In genomic region chr14:73271807-73272206, GRCm38 (mm10) we compare ENCODE assay signal across 24 mouse cellular contexts. TPM values are rescaled to one million over a fixed set of nuclear protein-coding genes. Genes with fewer than 3 reads are reported as not detected.
A peak's percentile ranks its signal among the peaks of the same experiment; 100 is the strongest.
DNase-seq lines count a peak whose midpoint lies in the region; ATAC-seq and TF ChIP-seq lines count a peak whose summit lies in the region.
"Had no signal": no experiment of that assay in that cellular context is flagged by ENCODE, and none has a peak within 500 bp of the region (broad histone marks: within the 10 kb centered on the region; RNA-seq: fewer than 3 reads in every experiment).

No protein-coding gene starts in this region.

- H3K4me2 ChIP-seq in forebrain, embryonic 13.5 days: no peak overlapping the region
- H3K4me2 ChIP-seq in forebrain, embryonic 16.5 days (ENCODE audit: low read length): no peak overlapping the region
- H3K4me2 ChIP-seq in hindbrain, embryonic 11.5 days (replicated peaks; ENCODE audit: low read depth, low read length): no peak overlapping the region
- H3K4me2 ChIP-seq in hindbrain, embryonic 16.5 days (ENCODE audit: low read length): no peak overlapping the region
- H3K4me2 ChIP-seq in midbrain, embryonic 14.5 days (ENCODE audit: low read length): no peak overlapping the region
- H3K4me2 ChIP-seq in midbrain, postnatal 0 days (ENCODE audit: low read depth, low read length, poor library complexity, severe bottlenecking): no peak overlapping the region
- H3K4me2 ChIP-seq: embryonic facial prominence, embryonic 15.5 days; hindbrain, embryonic 13.5 days; intestine, embryonic 15.5 days had no signal

- ATAC-seq in forebrain, embryonic 13.5 days: no peak
- ATAC-seq in forebrain, embryonic 16.5 days: no peak
- no peak for ATAC-seq in hindbrain, embryonic 11.5 days (ENCODE audit: low FRiP score)
- no peak for ATAC-seq in hindbrain, embryonic 16.5 days
- ATAC-seq in midbrain, embryonic 14.5 days (ENCODE audit: low FRiP score, low TSS enrichment): no peak
- ATAC-seq in midbrain, postnatal 0 days (ENCODE audit: low FRiP score): no peak
- ATAC-seq: intestine, embryonic 15.5 days had no signal

- H3K9me3 ChIP-seq in forebrain, embryonic 13.5 days (replicated peaks): no peaks in the 10 kb centered on the region
- no peaks in the 10 kb centered on the region for H3K9me3 ChIP-seq in forebrain, embryonic 16.5 days (ENCODE audit: control insufficient read depth, low read length)
- H3K9me3 ChIP-seq in hindbrain, embryonic 11.5 days (ENCODE audit: control insufficient read depth, low read length): no peaks in the 10 kb centered on the region
- no peaks in the 10 kb centered on the region for H3K9me3 ChIP-seq in hindbrain, embryonic 16.5 days (ENCODE audit: control insufficient read depth, low read length)
- H3K9me3 ChIP-seq in midbrain, embryonic 14.5 days (ENCODE audit: control insufficient read depth, low read length): no peaks in the 10 kb centered on the region
- H3K9me3 ChIP-seq in midbrain, postnatal 0 days (ENCODE audit: low read length): no peaks in the 10 kb centered on the region
- H3K9me3 ChIP-seq: embryonic facial prominence, embryonic 15.5 days; heart, embryonic 10.5 days; hindbrain, embryonic 13.5 days; intestine, embryonic 15.5 days had no signal

- peaks cover 4% of the 10 kb centered on the region; the same call in 1 of the 2 replicates for H3K36me3 ChIP-seq in forebrain, embryonic 13.5 days (ENCODE audit: poor library complexity, severe bottlenecking)
- peaks cover 2% of the 10 kb centered on the region; the same call in 1 of the 2 replicates for H3K36me3 ChIP-seq in forebrain, embryonic 16.5 days (ENCODE audit: control insufficient read depth, insufficient read depth)
- H3K36me3 ChIP-seq in hindbrain, embryonic 11.5 days (ENCODE audit: control insufficient read depth, insufficient read depth, low read length): no peaks in the 10 kb centered on the region
- H3K36me3 ChIP-seq in hindbrain, embryonic 16.5 days (ENCODE audit: control insufficient read depth, insufficient read depth, low read length): peaks cover 3% of the 10 kb centered on the region; the same call in 1 of the 2 replicates
- peaks cover 6% of the 10 kb centered on the region; the same call in 1 of the 2 replicates for H3K36me3 ChIP-seq in midbrain, embryonic 14.5 days (ENCODE audit: control insufficient read depth, insufficient read depth, low read length)
- H3K36me3 ChIP-seq in midbrain, postnatal 0 days (ENCODE audit: insufficient read depth, low read length): no peaks in the 10 kb centered on the region
- H3K36me3 ChIP-seq in kidney, adult 2 months (ENCODE audit: control insufficient read depth, insufficient read depth, low read length): peaks cover 1% of the 10 kb centered on the region; the same call in 1 of the 2 replicates
- H3K36me3 ChIP-seq: embryonic facial prominence, embryonic 15.5 days; heart, embryonic 10.5 days; intestine, embryonic 15.5 days had no signal

- H3K4me3 ChIP-seq in forebrain, embryonic 13.5 days: no peak overlapping the region
- H3K4me3 ChIP-seq in forebrain, embryonic 16.5 days (replicated peaks; ENCODE audit: low read length): no peak overlapping the region
- H3K4me3 ChIP-seq in hindbrain, embryonic 11.5 days (ENCODE audit: low read depth, low read length): no peak overlapping the region
- no peak overlapping the region for H3K4me3 ChIP-seq in hindbrain, embryonic 16.5 days (ENCODE audit: low read length)
- no peak overlapping the region for H3K4me3 ChIP-seq in midbrain, embryonic 14.5 days (replicated peaks; ENCODE audit: low read depth, low read length)
- H3K4me3 ChIP-seq in midbrain, postnatal 0 days (ENCODE audit: low read depth, low read length): no peak overlapping the region
- H3K4me3 ChIP-seq in kidney, adult 2 months (ENCODE audit: insufficient read depth, low read depth, low read length): no peak overlapping the region
- H3K4me3 ChIP-seq: embryonic facial prominence, embryonic 15.5 days; erythroblast, embryonic 14.5 days; heart, embryonic 10.5 days; hindbrain, embryonic 13.5 days; intestine, embryonic 15.5 days had no signal

- no peak overlapping the region for H3K9ac ChIP-seq in forebrain, embryonic 13.5 days
- no peak overlapping the region for H3K9ac ChIP-seq in forebrain, embryonic 16.5 days (replicated peaks; ENCODE audit: low read depth, low read length)
- H3K9ac ChIP-seq in hindbrain, embryonic 11.5 days (ENCODE audit: low read depth, low read length): no peak overlapping the region
- no peak overlapping the region for H3K9ac ChIP-seq in hindbrain, embryonic 16.5 days (ENCODE audit: low read depth, low read length)
- H3K9ac ChIP-seq in midbrain, embryonic 14.5 days (replicated peaks; ENCODE audit: low read length): no peak overlapping the region
- no peak overlapping the region for H3K9ac ChIP-seq in midbrain, postnatal 0 days (replicated peaks; ENCODE audit: low read length, poor library complexity, severe bottlenecking)
- H3K9ac ChIP-seq: embryonic facial prominence, embryonic 15.5 days; hindbrain, embryonic 13.5 days; intestine, embryonic 15.5 days had no signal

- DNase-seq in hindbrain, embryonic 11.5 days (ENCODE audit: low spot score): peak; percentile 29
- DNase-seq in midbrain, embryonic 14.5 days: peak; percentile 26
- no peak for DNase-seq in midbrain, postnatal 0 days (ENCODE audit: low spot score)
- DNase-seq in embryo, embryonic 11 days: peak; percentile 26
- DNase-seq in kidney, adult 2 months: no peak
- DNase-seq: adrenal gland, adult 2 months; adrenal gland, postnatal 25 days; cerebellum, adult 11 months; cerebellum, adult 8-10 months; cerebellum, postnatal 14 days; gastrocnemius, postnatal 10 days; heart, adult 18-20 months; heart, postnatal 10 days; heart, postnatal 4 days; kidney, adult 18-20 months had no signal

- H3K27ac ChIP-seq in forebrain, embryonic 13.5 days: peak overlapping the region; percentile 44; the same call in 1 of the 2 replicates
- no peak overlapping the region for H3K27ac ChIP-seq in forebrain, embryonic 16.5 days (ENCODE audit: low read length)
- no peak overlapping the region for H3K27ac ChIP-seq in hindbrain, embryonic 11.5 days (ENCODE audit: low read depth, low read length)
- no peak overlapping the region for H3K27ac ChIP-seq in hindbrain, embryonic 16.5 days (ENCODE audit: low read depth, low read length)
- no peak overlapping the region for H3K27ac ChIP-seq in midbrain, embryonic 14.5 days (replicated peaks; ENCODE audit: low read depth, low read length)
- H3K27ac ChIP-seq in midbrain, postnatal 0 days (ENCODE audit: low read depth, low read length): no peak overlapping the region
- no peak overlapping the region for H3K27ac ChIP-seq in kidney, adult 2 months (ENCODE audit: insufficient read depth, low read depth, low read length)
- H3K27ac ChIP-seq: embryonic facial prominence, embryonic 15.5 days; heart, embryonic 10.5 days; hindbrain, embryonic 13.5 days; intestine, embryonic 15.5 days had no signal

- H3K27me3 ChIP-seq in forebrain, embryonic 13.5 days: no peaks in the 10 kb centered on the region
- no peaks in the 10 kb centered on the region for H3K27me3 ChIP-seq in forebrain, embryonic 16.5 days (replicated peaks; ENCODE audit: control insufficient read depth, insufficient read depth, low read length)
- no peaks in the 10 kb centered on the region for H3K27me3 ChIP-seq in hindbrain, embryonic 11.5 days (ENCODE audit: control insufficient read depth, insufficient read depth, low read length)
- no peaks in the 10 kb centered on the region for H3K27me3 ChIP-seq in hindbrain, embryonic 16.5 days (replicated peaks; ENCODE audit: control insufficient read depth, insufficient read depth, low read length)
- H3K27me3 ChIP-seq in midbrain, embryonic 14.5 days (ENCODE audit: control insufficient read depth, insufficient read depth, low read length): no peaks in the 10 kb centered on the region
- no peaks in the 10 kb centered on the region for H3K27me3 ChIP-seq in midbrain, postnatal 0 days (ENCODE audit: insufficient read depth, low read length)
- no peaks in the 10 kb centered on the region for H3K27me3 ChIP-seq in kidney, adult 2 months (replicated peaks; ENCODE audit: control insufficient read depth, insufficient read depth, low read length)
- H3K27me3 ChIP-seq: CH12.LX; embryonic facial prominence, embryonic 15.5 days; hindbrain, embryonic 13.5 days; intestine, embryonic 15.5 days had no signal

- TF ChIP-seq CTCF in midbrain, postnatal 0 days (IDR thresholded peaks at IDR 0.05): no peak
- TF ChIP-seq CTCF in kidney, adult 2 months (conservative IDR thresholded peaks at IDR 0.05; ENCODE audit: insufficient read depth, insufficient read length, low read depth, low read length): no peak

- peaks cover 17% of the 10 kb centered on the region for H3K4me1 ChIP-seq in forebrain, embryonic 13.5 days
- peaks cover 2% of the 10 kb centered on the region; the same call in 1 of the 2 replicates for H3K4me1 ChIP-seq in forebrain, embryonic 16.5 days (replicated peaks; ENCODE audit: control insufficient read depth, insufficient read depth, low read length)
- no peaks in the 10 kb centered on the region for H3K4me1 ChIP-seq in hindbrain, embryonic 11.5 days (replicated peaks; ENCODE audit: control insufficient read depth, insufficient read depth, low read length)
- H3K4me1 ChIP-seq in hindbrain, embryonic 16.5 days (ENCODE audit: control insufficient read depth, insufficient read depth, low read depth, low read length): no peaks in the 10 kb centered on the region
- H3K4me1 ChIP-seq in midbrain, embryonic 14.5 days (ENCODE audit: control insufficient read depth, insufficient read depth, low read length): no peaks in the 10 kb centered on the region
- no peaks in the 10 kb centered on the region for H3K4me1 ChIP-seq in midbrain, postnatal 0 days (ENCODE audit: insufficient read depth, low read length)
- no peaks in the 10 kb centered on the region for H3K4me1 ChIP-seq in kidney, adult 2 months (ENCODE audit: control insufficient read depth, insufficient read depth, low read length)
- H3K4me1 ChIP-seq: embryonic facial prominence, embryonic 15.5 days; intestine, embryonic 15.5 days had no signal

- WGBS in forebrain, embryonic 13.5 days: 14% methylated on average over 5 of the region's 5 CpGs
- 15% methylated on average over 5 of the region's 5 CpGs for WGBS in forebrain, embryonic 16.5 days
- WGBS in hindbrain, embryonic 11.5 days: 48% methylated on average over 5 of the region's 5 CpGs
- 32% methylated on average over 5 of the region's 5 CpGs for WGBS in hindbrain, embryonic 16.5 days
- 28% methylated on average over 5 of the region's 5 CpGs for WGBS in midbrain, embryonic 14.5 days
- 23% methylated on average over 5 of the region's 5 CpGs for WGBS in midbrain, postnatal 0 days
- WGBS in kidney, adult 2 months: 82% methylated on average over 5 of the region's 5 CpGs

- no peak for TF ChIP-seq POLR2A in kidney, adult 2 months (IDR thresholded peaks at IDR 0.05; ENCODE audit: low read depth, low read length)

RNA-seq across cellular contexts. Expression of gene Lpar6, which starts 34.1 kb away (rescaled TPM):
- polyA plus RNA-seq in forebrain, embryonic 13.5 days (2015; fragmentation: Nextera tagmentation; extraction: Ambion mirVana): 9.0 and 9.4 TPM in 2 replicates
- polyA plus RNA-seq in forebrain, embryonic 16.5 days (2015; fragmentation: Nextera tagmentation; extraction: Ambion mirVana): 3.9 and 5.0 TPM in 2 replicates
- 15.6 and 19.3 TPM in 2 replicates for polyA plus RNA-seq in hindbrain, embryonic 11.5 days (2014; fragmentation: Nextera tagmentation; extraction: Ambion mirVana)
- 3.6 and 3.7 TPM in 2 replicates for polyA plus RNA-seq in hindbrain, embryonic 16.5 days (2015; fragmentation: Nextera tagmentation; extraction: Ambion mirVana)
- polyA plus RNA-seq in midbrain, embryonic 14.5 days (2014; fragmentation: Nextera tagmentation; extraction: Ambion mirVana): 3.3 and 5.7 TPM in 2 replicates
- total RNA-seq in midbrain, postnatal 0 days (2014; rRNA removed): 2.2 and 2.3 TPM in 2 replicates
- polyA plus RNA-seq in midbrain, postnatal 0 days (2015; fragmentation: Nextera tagmentation; extraction: Ambion mirVana): 1.3 and 1.8 TPM in 2 replicates
- polyA plus RNA-seq in kidney, adult 2 months (2012; rRNA removed): 2.9 and 3.1 TPM in 2 replicates
- polyA plus RNA-seq: erythroblast, embryonic 14.5 days had no signal

RNA-seq across cellular contexts. Expression of gene Rb1, which starts 53.8 kb away (rescaled TPM):
- 18.8 and 21.5 TPM in 2 replicates for polyA plus RNA-seq in forebrain, embryonic 13.5 days (2015; fragmentation: Nextera tagmentation; extraction: Ambion mirVana)
- polyA plus RNA-seq in forebrain, embryonic 16.5 days (2015; fragmentation: Nextera tagmentation; extraction: Ambion mirVana): 15.8 and 22.7 TPM in 2 replicates
- polyA plus RNA-seq in hindbrain, embryonic 11.5 days (2014; fragmentation: Nextera tagmentation; extraction: Ambion mirVana): 37.8 and 43.0 TPM in 2 replicates
- polyA plus RNA-seq in hindbrain, embryonic 16.5 days (2015; fragmentation: Nextera tagmentation; extraction: Ambion mirVana): 20.4 and 22.3 TPM in 2 replicates
- polyA plus RNA-seq in midbrain, embryonic 14.5 days (2014; fragmentation: Nextera tagmentation; extraction: Ambion mirVana): 36.3 and 36.4 TPM in 2 replicates
- 32.7 and 41.5 TPM in 2 replicates for total RNA-seq in midbrain, postnatal 0 days (2014; rRNA removed)
- polyA plus RNA-seq in midbrain, postnatal 0 days (2015; fragmentation: Nextera tagmentation; extraction: Ambion mirVana): 17.3 and 19.0 TPM in 2 replicates
- 6.8 and 8.3 TPM in 2 replicates for polyA plus RNA-seq in kidney, adult 2 months (2012; rRNA removed)

Comparison
In these comparisons a context has a peak if more than half of its experiments do, and no peak if none do; other contexts are left out.
1. DNase-seq: peak in hindbrain, embryonic 11.5 days (single experiment), midbrain, embryonic 14.5 days (single experiment) and embryo, embryonic 11 days (single experiment); none in midbrain, postnatal 0 days (single experiment) and kidney, adult 2 months (single experiment).